Mouse (Mus musculus) CD4-positive naive resting alpha-beta T cell, adult 76 days (primary cell): ENCODE data around the gene Alox8. TPM values are rescaled to one million over a fixed set of nuclear protein-coding genes. Genes with fewer than 3 reads are reported as not detected.

ENCODE experiments used
- total RNA-seq: library from RNA; stranded (reverse); gene quantifications from one replicate; pipeline ENCODE4 v1.2.4, GENCODE M21; 2023

The Alox8 gene
- 1.1 TPM for total RNA-seq

GRCm38 (mm10) chr11:69197743-69198142 is at the start of gene Alox8:
Alox8 (minus strand) TSS chr11:69197843.

DNA sequence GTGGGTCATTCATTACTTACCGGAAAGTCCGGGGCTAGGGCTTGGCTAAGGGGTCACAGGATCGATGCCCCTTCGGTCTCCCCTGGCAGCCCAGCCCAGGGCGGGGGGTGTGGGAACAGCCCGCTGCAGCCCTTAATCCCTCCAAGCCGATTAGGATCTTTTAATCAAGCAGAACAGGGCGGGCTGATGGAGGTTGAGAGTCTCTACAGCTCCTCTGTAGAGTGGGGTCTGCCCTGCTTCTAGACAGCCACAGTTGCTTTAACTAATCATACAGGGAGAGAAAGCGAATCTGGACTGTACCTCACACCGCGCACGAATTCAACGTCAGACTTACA is 39.2 kb upstream of the Alox8 start, which contains the start of gene Gucy2e:
Gene Gucy2e, minus strand, starts transcription at position 111 of the 335 bp plus-strand sequence.

GRCm38 (mm10) chr11:69156800-69157199 is 40.8 kb downstream of the Alox8 start, which contains the start of gene Alox12b:
Alox12b (plus strand) TSS chr11:69156989.

Other genes starting within 250 kb of the Alox8 start
- gene Arhgef15, start 240.4 kb downstream of the Alox8 start, total RNA-seq = 0.50 TPM
- gene Slc25a35, start 229.7 kb downstream of the Alox8 start, total RNA-seq = 2.9 TPM
- 2.8 TPM for gene Rangrf, start 222.7 kb downstream of the Alox8 start, total RNA-seq
- gene Pfas, start 189.4 kb downstream of the Alox8 start, total RNA-seq = 20.6 TPM
- 19.9 TPM for gene Ctc1, start 181.9 kb downstream of the Alox8 start, total RNA-seq
- 1.5 TPM for gene Aurkb, start 152.2 kb downstream of the Alox8 start, total RNA-seq
- gene Borcs6, start 138.1 kb downstream of the Alox8 start, total RNA-seq = 9.1 TPM
- gene Tmem107, start 127.0 kb downstream of the Alox8 start, total RNA-seq = not detected
- gene Vamp2, start 109.4 kb downstream of the Alox8 start, total RNA-seq = 260 TPM
- 696 TPM for gene Per1, start 102.6 kb downstream of the Alox8 start, total RNA-seq
- gene Hes7, start 77.4 kb downstream of the Alox8 start, total RNA-seq = not detected
- gene 9130213A22Rik, start 75.3 kb downstream of the Alox8 start, total RNA-seq = not detected
- 1.6 TPM for gene Aloxe3, start 71.9 kb downstream of the Alox8 start, total RNA-seq
- not detected for gene Alox12b, start 40.9 kb downstream of the Alox8 start, total RNA-seq
- gene Gucy2e, start 39.2 kb upstream of the Alox8 start, total RNA-seq = not detected
- 15.5 TPM for gene Cntrob, start 125.9 kb upstream of the Alox8 start, total RNA-seq
- 17.9 TPM for gene Trappc1, start 126.1 kb upstream of the Alox8 start, total RNA-seq
- 1.8 TPM for gene Kcnab3, start 128.4 kb upstream of the Alox8 start, total RNA-seq
- gene Rnf227, start 142.6 kb upstream of the Alox8 start, total RNA-seq = 0.85 TPM
- gene Chd3, start 171.6 kb upstream of the Alox8 start, total RNA-seq = 737 TPM
- gene Naa38, start 197.6 kb upstream of the Alox8 start, total RNA-seq = 29.4 TPM
- gene Cyb5d1, start 197.8 kb upstream of the Alox8 start, total RNA-seq = 32.5 TPM
- gene Tmem88, start 200.4 kb upstream of the Alox8 start, total RNA-seq = 7.9 TPM
- 254 TPM for gene Kdm6b, start 215.8 kb upstream of the Alox8 start, total RNA-seq